Mouse (Mus musculus) left cerebral cortex, adult 9 months (tissue): ENCODE results near the gene Hlcs.
"Not testable (repeated sequence)": the region's sequence is repeated elsewhere in the genome, so short reads cannot be mapped to it uniquely, and the experiment has no call there.

Experiments
- DNase-seq, 2 experiments: peaks; one replicate each; pipeline ENCODE4 v3.0.0; 2022; ENCODE audit warnings: low spot score in 2 of 2

Gene Hlcs

GRCm38 (mm10) chr16:94313229-94314030, at the start of gene Hlcs:
Gene Hlcs (minus strand): TSS chr16:94313571.
- peak; percentile 90 to 96 for DNase-seq

GRCm38 (mm10) chr16:94362174-94362873, 49.0 kb upstream of the Hlcs start:
- peak; percentile 84 to 88 for DNase-seq

- no peak for DNase-seq
These were observed 47.4 kb upstream of the Hlcs start for GRCm38 (mm10) chr16:94360578-94361350.

GRCm38 (mm10) chr16:94358091-94358490, 44.7 kb upstream of the Hlcs start:
- no peak for DNase-seq

GRCm38 (mm10) chr16:94356776-94357494, 43.6 kb upstream of the Hlcs start:
- DNase-seq: no peak

- no peak for DNase-seq
These were observed 42.7 kb upstream of the Hlcs start for GRCm38 (mm10) chr16:94356046-94356445.

- DNase-seq: peak in 1 of 2 experiments; percentile 32
These were observed 41.1 kb upstream of the Hlcs start for GRCm38 (mm10) chr16:94354450-94354849.

GRCm38 (mm10) chr16:94350287-94350677, 36.9 kb upstream of the Hlcs start:
- DNase-seq: no peak

- DNase-seq: no peak
These were observed 36.4 kb upstream of the Hlcs start for GRCm38 (mm10) chr16:94349588-94350286.

GRCm38 (mm10) chr16:94348779-94349178, 35.4 kb upstream of the Hlcs start:
- DNase-seq: no peak

GRCm38 (mm10) chr16:94347080-94347731, 33.8 kb upstream of the Hlcs start:
- no peak for DNase-seq

GRCm38 (mm10) chr16:94345733-94346132, 32.4 kb upstream of the Hlcs start:
- DNase-seq: no peak

GRCm38 (mm10) chr16:94339164-94340160, 26.1 kb upstream of the Hlcs start:
- DNase-seq: not testable (repeated sequence)

GRCm38 (mm10) chr16:94335656-94336055, 22.3 kb upstream of the Hlcs start:
- DNase-seq: no peak

- no peak for DNase-seq
These were observed 18.5 kb upstream of the Hlcs start for GRCm38 (mm10) chr16:94331886-94332252.

GRCm38 (mm10) chr16:94331233-94331885, 18.0 kb upstream of the Hlcs start:
- no peak for DNase-seq

GRCm38 (mm10) chr16:94330429-94330828, 17.1 kb upstream of the Hlcs start:
- no peak for DNase-seq
